Mouse (Mus musculus): ENCODE measurements around the gene Crmp1. TPM values are rescaled to one million over a fixed set of nuclear protein-coding genes. Genes with fewer than 3 reads are reported as not detected.

Crmp1 gene
- polyA plus RNA-seq, 1 experiment from 2014 or later, result 32.1 TPM

DNA sequence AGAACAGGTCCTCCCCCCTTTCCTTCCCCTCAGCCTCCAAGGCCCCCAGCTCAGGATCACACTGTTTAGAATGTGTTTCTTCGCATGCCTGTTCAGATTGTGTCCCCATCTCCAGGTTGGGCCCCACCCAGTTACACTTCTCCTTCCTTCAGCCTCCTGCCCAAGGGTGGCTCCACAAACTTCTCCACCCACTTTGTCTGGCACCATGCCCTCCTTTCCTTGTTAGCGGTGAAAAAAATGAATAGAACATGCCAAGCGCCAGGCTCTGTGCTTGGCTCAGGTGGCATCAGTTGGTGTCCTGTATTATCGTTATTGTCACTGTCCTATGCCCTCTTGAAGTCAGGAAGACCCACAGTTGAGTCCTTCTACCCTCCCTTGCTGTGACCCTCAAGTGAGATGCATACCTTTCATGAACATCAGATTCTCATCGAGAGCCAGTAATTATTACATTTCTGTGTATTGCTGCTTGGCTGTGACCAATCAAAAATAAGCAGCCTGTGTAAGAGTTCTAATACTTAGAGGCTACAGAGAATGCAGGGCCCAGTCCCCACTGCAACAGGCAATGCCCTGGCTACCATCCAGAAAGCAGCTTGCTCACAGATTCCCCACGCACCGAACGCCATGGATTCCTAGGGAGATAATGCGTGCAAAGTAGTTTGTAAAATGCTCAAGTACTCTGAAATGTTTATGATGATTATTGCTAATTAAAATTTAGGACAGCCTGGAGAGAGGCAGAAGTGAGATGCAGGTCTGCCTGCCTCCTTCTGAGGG is 28.6 kb upstream of the Crmp1 start:
- no peak overlapping the region for H3K27ac ChIP-seq (replicated peaks; ENCODE audit: low read depth, low read length)
- 80% methylated on average over 9 of the region's 9 CpGs for WGBS
- DNase-seq (ENCODE audit: low spot score), result no peak
- H3K9ac ChIP-seq (ENCODE audit: low read depth, low read length), result no peak overlapping the region
- H3K4me3 ChIP-seq (ENCODE audit: low read depth, low read length), result no peak overlapping the region
- H3K36me3 ChIP-seq (ENCODE audit: control insufficient read depth, insufficient read depth, low read length), result no peaks in the 10 kb centered on the region
- H3K4me1 ChIP-seq (ENCODE audit: control insufficient read depth, insufficient read depth, low read length), result no peaks in the 10 kb centered on the region
- no peaks in the 10 kb centered on the region for H3K9me3 ChIP-seq (ENCODE audit: control insufficient read depth, low read length)
- no peak for ATAC-seq (ENCODE audit: low read depth)
- H3K4me2 ChIP-seq (ENCODE audit: low read depth, low read length), result no peak overlapping the region
- no peaks in the 10 kb centered on the region for H3K27me3 ChIP-seq (replicated peaks; ENCODE audit: control insufficient read depth, insufficient read depth, low read length)

DNA sequence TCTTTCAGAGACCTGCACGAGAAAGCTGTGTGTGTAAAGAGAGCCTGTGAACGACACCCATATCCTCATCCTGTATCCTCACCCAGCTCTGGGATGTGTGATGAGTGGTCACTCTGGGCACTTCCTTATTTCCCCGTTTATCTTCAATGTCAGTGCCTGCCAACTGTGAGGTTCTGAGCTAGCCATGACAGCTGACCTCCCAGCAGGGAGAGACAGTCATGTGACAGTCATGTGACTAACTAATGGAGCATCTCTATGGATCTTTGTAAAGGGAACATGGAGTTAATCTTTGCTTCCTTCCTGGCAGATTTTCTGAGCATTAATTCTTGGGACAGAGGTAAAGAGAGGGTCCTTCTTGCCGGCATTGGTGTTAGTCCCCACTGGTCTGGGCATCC is 28.0 kb upstream of the Crmp1 start:
- DNase-seq (ENCODE audit: low spot score) (no peak), ATAC-seq (ENCODE audit: low read depth) (no peak)
- Histone ChIP-seq H3K4me1 (ENCODE audit: control insufficient read depth, insufficient read depth, low read length) (no peaks in the 10 kb centered on the region), H3K9me3 (ENCODE audit: control insufficient read depth, low read length) (no peaks in the 10 kb centered on the region), H3K27me3 (replicated peaks; ENCODE audit: control insufficient read depth, insufficient read depth, low read length) (no peaks in the 10 kb centered on the region), H3K9ac (ENCODE audit: low read depth, low read length) (no peak overlapping the region), H3K4me2 (ENCODE audit: low read depth, low read length) (no peak overlapping the region), H3K4me3 (ENCODE audit: low read depth, low read length) (no peak overlapping the region), H3K27ac (replicated peaks; ENCODE audit: low read depth, low read length) (no peak overlapping the region), H3K36me3 (ENCODE audit: control insufficient read depth, insufficient read depth, low read length) (no peaks in the 10 kb centered on the region)
- 67% methylated on average over 4 of the region's 4 CpGs for WGBS

DNA sequence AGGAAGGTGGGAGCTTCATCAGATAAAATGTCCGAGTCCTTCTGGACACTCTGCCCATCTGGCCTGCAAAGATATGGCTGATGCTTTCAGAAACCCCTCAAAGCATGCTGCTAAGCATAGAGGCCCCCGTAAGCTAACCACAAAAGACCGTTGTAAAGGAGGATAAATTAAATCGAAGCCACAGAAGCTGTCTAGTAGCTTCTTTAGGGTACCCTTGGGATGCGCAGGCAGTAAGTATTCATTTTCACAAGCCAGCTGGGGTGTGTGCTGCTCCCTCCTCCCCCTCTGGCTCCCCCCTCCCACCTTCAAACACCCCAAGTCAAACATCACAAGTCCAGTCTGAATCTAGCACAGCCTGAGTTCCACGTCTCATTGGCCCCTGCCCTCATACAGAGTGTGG is 27.1 kb upstream of the Crmp1 start:
- H3K9me3 ChIP-seq (ENCODE audit: control insufficient read depth, low read length), result no peaks in the 10 kb centered on the region
- no peak for DNase-seq (ENCODE audit: low spot score)
- H3K27me3 ChIP-seq (replicated peaks; ENCODE audit: control insufficient read depth, insufficient read depth, low read length), result no peaks in the 10 kb centered on the region
- no peak for ATAC-seq (ENCODE audit: low read depth)
- no peaks in the 10 kb centered on the region for H3K36me3 ChIP-seq (ENCODE audit: control insufficient read depth, insufficient read depth, low read length)
- no peak overlapping the region for H3K9ac ChIP-seq (ENCODE audit: low read depth, low read length)
- no peak overlapping the region for H3K27ac ChIP-seq (replicated peaks; ENCODE audit: low read depth, low read length)
- H3K4me2 ChIP-seq (ENCODE audit: low read depth, low read length), result no peak overlapping the region
- 83% methylated on average over 6 of the region's 6 CpGs for WGBS
- H3K4me3 ChIP-seq (ENCODE audit: low read depth, low read length), result no peak overlapping the region
- H3K4me1 ChIP-seq (ENCODE audit: control insufficient read depth, insufficient read depth, low read length), result no peaks in the 10 kb centered on the region

GRCm38 (mm10) chr5:37215276-37215675 is 26.5 kb upstream of the Crmp1 start:
- H3K4me3 ChIP-seq (ENCODE audit: low read depth, low read length), result no peak overlapping the region
- no peak for ATAC-seq (ENCODE audit: low read depth)
- no peak overlapping the region for H3K9ac ChIP-seq (ENCODE audit: low read depth, low read length)
- no peaks in the 10 kb centered on the region for H3K36me3 ChIP-seq (ENCODE audit: control insufficient read depth, insufficient read depth, low read length)
- no peak for DNase-seq (ENCODE audit: low spot score)
- no peaks in the 10 kb centered on the region for H3K27me3 ChIP-seq (replicated peaks; ENCODE audit: control insufficient read depth, insufficient read depth, low read length)
- H3K4me2 ChIP-seq (ENCODE audit: low read depth, low read length), result no peak overlapping the region
- H3K9me3 ChIP-seq (ENCODE audit: control insufficient read depth, low read length), result no peaks in the 10 kb centered on the region
- H3K4me1 ChIP-seq (ENCODE audit: control insufficient read depth, insufficient read depth, low read length), result no peaks in the 10 kb centered on the region
- no peak overlapping the region for H3K27ac ChIP-seq (replicated peaks; ENCODE audit: low read depth, low read length)
- WGBS, result 82% methylated on average over 7 of the region's 7 CpGs

- Histone ChIP-seq H3K4me3 (ENCODE audit: low read depth, low read length) (no peak overlapping the region), H3K27ac (replicated peaks; ENCODE audit: low read depth, low read length) (no peak overlapping the region), H3K9ac (ENCODE audit: low read depth, low read length) (no peak overlapping the region), H3K36me3 (ENCODE audit: control insufficient read depth, insufficient read depth, low read length) (no peaks in the 10 kb centered on the region), H3K9me3 (ENCODE audit: control insufficient read depth, low read length) (no peaks in the 10 kb centered on the region), H3K4me1 (ENCODE audit: control insufficient read depth, insufficient read depth, low read length) (no peaks in the 10 kb centered on the region), H3K27me3 (replicated peaks; ENCODE audit: control insufficient read depth, insufficient read depth, low read length) (no peaks in the 10 kb centered on the region), H3K4me2 (ENCODE audit: low read depth, low read length) (no peak overlapping the region)
- WGBS, result 46% methylated on average over 5 of the region's 5 CpGs
- ATAC-seq (ENCODE audit: low read depth) (no peak), DNase-seq (ENCODE audit: low spot score) (no peak)
These were observed 22.1 kb upstream of the Crmp1 start for GRCm38 (mm10) chr5:37219615-37220014.

- H3K27me3 ChIP-seq (replicated peaks; ENCODE audit: control insufficient read depth, insufficient read depth, low read length), result no peaks in the 10 kb centered on the region
- no peak for ATAC-seq (ENCODE audit: low read depth)
- no peak overlapping the region for H3K9ac ChIP-seq (ENCODE audit: low read depth, low read length)
- H3K4me1 ChIP-seq (ENCODE audit: control insufficient read depth, insufficient read depth, low read length), result no peaks in the 10 kb centered on the region
- no peak overlapping the region for H3K4me2 ChIP-seq (ENCODE audit: low read depth, low read length)
- no peak overlapping the region for H3K4me3 ChIP-seq (ENCODE audit: low read depth, low read length)
- H3K9me3 ChIP-seq (ENCODE audit: control insufficient read depth, low read length), result no peaks in the 10 kb centered on the region
- WGBS, result 82% methylated on average over 5 of the region's 5 CpGs
- H3K36me3 ChIP-seq (ENCODE audit: control insufficient read depth, insufficient read depth, low read length), result no peaks in the 10 kb centered on the region
- H3K27ac ChIP-seq (replicated peaks; ENCODE audit: low read depth, low read length), result no peak overlapping the region
- no peak for DNase-seq (ENCODE audit: low spot score)
These were observed 21.2 kb upstream of the Crmp1 start for GRCm38 (mm10) chr5:37220575-37220974.

DNA sequence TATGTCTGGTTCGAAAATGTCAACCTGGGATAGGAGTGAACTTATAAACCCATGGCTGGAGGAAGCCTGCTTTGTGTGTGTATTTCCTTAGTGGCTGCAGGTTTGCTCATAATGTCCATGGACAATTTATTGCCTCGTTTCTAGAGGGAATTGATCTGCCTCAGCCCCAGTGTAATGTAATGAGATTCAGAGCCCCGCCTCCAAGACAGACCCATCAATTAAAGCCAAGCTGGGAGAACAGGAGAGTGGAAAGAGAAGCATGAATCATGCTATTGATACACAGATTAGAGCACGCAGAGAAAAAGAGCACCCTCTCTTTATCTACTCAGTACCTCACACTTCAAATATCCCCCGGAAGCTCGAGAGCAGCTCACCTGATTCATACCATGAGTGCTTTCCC is 20.2 kb upstream of the Crmp1 start:
- Histone ChIP-seq H3K27me3 (replicated peaks; ENCODE audit: control insufficient read depth, insufficient read depth, low read length) (no peaks in the 10 kb centered on the region), H3K36me3 (ENCODE audit: control insufficient read depth, insufficient read depth, low read length) (no peaks in the 10 kb centered on the region), H3K9me3 (ENCODE audit: control insufficient read depth, low read length) (no peaks in the 10 kb centered on the region), H3K9ac (ENCODE audit: low read depth, low read length) (no peak overlapping the region), H3K4me1 (ENCODE audit: control insufficient read depth, insufficient read depth, low read length) (no peaks in the 10 kb centered on the region), H3K4me3 (ENCODE audit: low read depth, low read length) (no peak overlapping the region), H3K4me2 (ENCODE audit: low read depth, low read length) (no peak overlapping the region), H3K27ac (replicated peaks; ENCODE audit: low read depth, low read length) (no peak overlapping the region)
- WGBS, result 49% methylated on average over 6 of the region's 6 CpGs
- DNase-seq (ENCODE audit: low spot score) (no peak), ATAC-seq (ENCODE audit: low read depth) (no peak)

DNA sequence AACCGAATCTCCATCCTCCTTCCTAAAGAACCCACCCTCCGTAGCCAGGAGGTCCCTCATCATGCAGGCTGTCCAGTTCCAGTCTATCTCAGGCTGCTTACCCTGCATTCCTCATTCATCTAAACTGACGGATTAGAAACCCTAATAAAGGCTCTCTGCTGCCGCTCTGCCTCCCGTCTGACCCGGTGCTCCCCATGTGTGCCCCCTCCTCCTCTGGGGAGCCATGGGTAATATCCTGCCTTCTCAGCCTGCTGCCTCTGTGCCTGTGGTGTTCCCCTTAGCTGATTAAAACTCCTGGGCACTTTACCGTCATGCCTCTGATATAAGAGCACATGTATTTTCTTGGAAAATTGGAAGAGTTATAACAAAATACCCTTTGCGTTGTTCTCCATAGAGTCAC is 19.4 kb upstream of the Crmp1 start:
- no peak overlapping the region for H3K27ac ChIP-seq (replicated peaks; ENCODE audit: low read depth, low read length)
- no peaks in the 10 kb centered on the region for H3K27me3 ChIP-seq (replicated peaks; ENCODE audit: control insufficient read depth, insufficient read depth, low read length)
- DNase-seq (ENCODE audit: low spot score), result no peak

GRCm38 (mm10) chr5:37225708-37226107 is 16.0 kb upstream of the Crmp1 start:
- Histone ChIP-seq H3K4me2 (ENCODE audit: low read depth, low read length) (no peak overlapping the region), H3K36me3 (ENCODE audit: control insufficient read depth, insufficient read depth, low read length) (no peaks in the 10 kb centered on the region), H3K4me1 (ENCODE audit: control insufficient read depth, insufficient read depth, low read length) (no peaks in the 10 kb centered on the region), H3K9me3 (ENCODE audit: control insufficient read depth, low read length) (no peaks in the 10 kb centered on the region), H3K4me3 (ENCODE audit: low read depth, low read length) (no peak overlapping the region), H3K9ac (ENCODE audit: low read depth, low read length) (no peak overlapping the region), H3K27me3 (replicated peaks; ENCODE audit: control insufficient read depth, insufficient read depth, low read length) (no peaks in the 10 kb centered on the region), H3K27ac (replicated peaks; ENCODE audit: low read depth, low read length) (no peak overlapping the region)
- WGBS, result 73% methylated on average over 1 of the region's 1 CpGs
- ATAC-seq (ENCODE audit: low read depth) (no peak), DNase-seq (ENCODE audit: low spot score) (no peak)

More for the DNA sequence above, 19.4 kb upstream of the Crmp1 start:
- Histone ChIP-seq H3K36me3 (ENCODE audit: control insufficient read depth, insufficient read depth, low read length) (no peaks in the 10 kb centered on the region), H3K4me1 (ENCODE audit: control insufficient read depth, insufficient read depth, low read length) (no peaks in the 10 kb centered on the region), H3K4me2 (ENCODE audit: low read depth, low read length) (no peak overlapping the region), H3K9me3 (ENCODE audit: control insufficient read depth, low read length) (no peaks in the 10 kb centered on the region), H3K9ac (ENCODE audit: low read depth, low read length) (no peak overlapping the region), H3K4me3 (ENCODE audit: low read depth, low read length) (no peak overlapping the region)
- ATAC-seq (ENCODE audit: low read depth), result no peak
- 58% methylated on average over 8 of the region's 8 CpGs for WGBS
